Mouse (Mus musculus): ENCODE results near the gene Dot1l.

DNA sequence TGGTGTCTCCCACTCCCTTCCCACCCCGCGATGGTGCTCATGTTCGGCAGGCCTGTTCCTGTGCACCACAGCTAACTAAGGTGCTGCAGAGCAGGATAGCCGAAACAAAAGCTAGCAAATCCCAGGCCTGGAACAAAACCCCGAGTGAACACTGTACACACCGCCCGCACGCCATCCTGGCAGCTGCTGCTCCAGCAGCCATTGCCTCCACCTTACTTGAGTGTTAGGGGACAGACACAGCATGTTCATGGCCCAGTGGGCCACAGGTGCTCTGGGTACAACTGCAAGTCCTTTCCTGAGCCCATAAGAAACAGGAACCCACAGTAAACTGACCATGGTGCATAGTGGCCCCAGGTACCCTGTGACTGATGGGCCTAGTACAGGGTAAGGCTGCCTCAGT is 39.7 kb downstream of the Dot1l start:
- no peak for TF ChIP-seq ZNF384 (IDR thresholded peaks at IDR 0.05; ENCODE audit: low read depth, low read length)
- TF ChIP-seq ZC3H11A (IDR thresholded peaks at IDR 0.05; ENCODE audit: borderline replicate concordance, low read depth, low read length) = no peak
- no peak for TF ChIP-seq HCFC1 (IDR thresholded peaks at IDR 0.05; ENCODE audit: borderline replicate concordance, insufficient read depth, low read length)
- TF ChIP-seq CHD2 (IDR thresholded peaks at IDR 0.05; ENCODE audit: low read depth, low read length) = no peak
- no peak for TF ChIP-seq MAFK (IDR thresholded peaks at IDR 0.05; ENCODE audit: insufficient read depth, low read depth, low read length)
